Mouse (Mus musculus): ENCODE data around the gene Ttll12.

- TF ChIP-seq GATA1 (IDR thresholded peaks at IDR 0.05; ENCODE audit: borderline replicate concordance, low read length) (no peak), FLI1 (IDR thresholded peaks at IDR 0.05; ENCODE audit: low read length) (no peak)
Measured at GRCm38 (mm10) chr15:83576651-83577050, 18.3 kb downstream of the Ttll12 start.

All from megakaryocyte, embryonic 14.5 days (primary cell).